Mouse (Mus musculus) layer of hippocampus, adult 18-20 months (tissue): ENCODE measurements around the gene Tec. TPM values are rescaled to one million over a fixed set of nuclear protein-coding genes. Genes with fewer than 3 reads are reported as not detected.

Experiments
- DNase-seq, 2 experiments: peaks; one replicate each; pipeline ENCODE4 v3.0.0; 2022; ENCODE audit warnings: low spot score in 2 of 2
- total RNA-seq, 2 experiments: library from RNA; stranded (reverse); gene quantifications; 2 replicates each; pipeline ENCODE4 v1.2.3; 2021

Tec gene
- total RNA-seq, 2 experiments from 2014 or later, result 1.2 to 1.7 TPM

- DNase-seq, result no peak
Observed at GRCm38 (mm10) chr5:72893987-72894386, 25.7 kb upstream of the Tec start.

- DNase-seq, result peak; percentile 10 to 61
Observed at GRCm38 (mm10) chr5:72891534-72891933, 23.3 kb upstream of the Tec start.

GRCm38 (mm10) chr5:72888260-72888659 is 20.0 kb upstream of the Tec start:
- DNase-seq, result no peak

- DNase-seq, result no peak
Observed at GRCm38 (mm10) chr5:72886458-72887222, 18.4 kb upstream of the Tec start.

- no peak for DNase-seq
Observed at GRCm38 (mm10) chr5:72883706-72884105, 15.4 kb upstream of the Tec start.

- no peak for DNase-seq
Observed at GRCm38 (mm10) chr5:72882412-72882765, 14.1 kb upstream of the Tec start.

GRCm38 (mm10) chr5:72881748-72882411 is 13.6 kb upstream of the Tec start:
- no peak for DNase-seq

GRCm38 (mm10) chr5:72879736-72880135 is 11.5 kb upstream of the Tec start:
- DNase-seq, result no peak

- no peak for DNase-seq
Observed at GRCm38 (mm10) chr5:72871114-72871513, 2.8 kb upstream of the Tec start.

GRCm38 (mm10) chr5:72869779-72870608 is 1.7 kb upstream of the Tec start:
- no peak for DNase-seq

GRCm38 (mm10) chr5:72867036-72867672 is 1.1 kb downstream of the Tec start:
- DNase-seq, result no peak

GRCm38 (mm10) chr5:72866260-72866905 is 1.9 kb downstream of the Tec start:
- no peak for DNase-seq

- no peak for DNase-seq
Observed at GRCm38 (mm10) chr5:72864654-72865178, 3.6 kb downstream of the Tec start.

- no peak for DNase-seq
Observed at GRCm38 (mm10) chr5:72863166-72863565, 5.1 kb downstream of the Tec start.

- DNase-seq, result no peak
Observed at GRCm38 (mm10) chr5:72861726-72862385, 6.4 kb downstream of the Tec start.

GRCm38 (mm10) chr5:72860899-72861298 is 7.4 kb downstream of the Tec start:
- DNase-seq, result no peak

GRCm38 (mm10) chr5:72858306-72858705 is 10.0 kb downstream of the Tec start:
- no peak for DNase-seq

- no peak for DNase-seq
Observed at GRCm38 (mm10) chr5:72857756-72858155, 10.5 kb downstream of the Tec start.

- DNase-seq, result no peak
Observed at GRCm38 (mm10) chr5:72856255-72856878, 11.9 kb downstream of the Tec start.

- DNase-seq, result peak; percentile 77 to 93
Observed at GRCm38 (mm10) chr5:72855685-72856124, 12.6 kb downstream of the Tec start.
